Mouse (Mus musculus) erythroblast, adult 5-6 weeks (primary cell): ENCODE results near the gene Pias4. TPM values are rescaled to one million over a fixed set of nuclear protein-coding genes. Genes with fewer than 3 reads are reported as not detected.
"Not testable (repeated sequence)": the region's sequence is repeated elsewhere in the genome, so short reads cannot be mapped to it uniquely, and the experiment has no call there.

ENCODE experiments used
- ATAC-seq: replicated peaks from 2 replicates; pipeline ENCODE4 v1.8.0; 2016; ENCODE audit warnings: moderate number of reproducible peaks, mild to moderate bottlenecking, moderate TSS enrichment, inconsistent platforms; ENCODE audit not compliant: poor library complexity, low FRiP score, severe bottlenecking
- total RNA-seq, 2 experiments: library from RNA; stranded (forward) in 1 of 2; stranded (reverse) in 1 of 2; fragments of 150-400 nt in 1 of 2; fragments of 200-764, 138-1000 nt in 1 of 2; gene quantifications; 2 replicates each; pipeline versions ENCODE4 v1.2.3 to v1.2.4; 2015 to 2017; ENCODE audit warnings: low replicate concordance in 2 of 2

Gene Pias4
- total RNA-seq, 2 experiments from 2014 or later: 4.4 to 19.3 TPM

DNA sequence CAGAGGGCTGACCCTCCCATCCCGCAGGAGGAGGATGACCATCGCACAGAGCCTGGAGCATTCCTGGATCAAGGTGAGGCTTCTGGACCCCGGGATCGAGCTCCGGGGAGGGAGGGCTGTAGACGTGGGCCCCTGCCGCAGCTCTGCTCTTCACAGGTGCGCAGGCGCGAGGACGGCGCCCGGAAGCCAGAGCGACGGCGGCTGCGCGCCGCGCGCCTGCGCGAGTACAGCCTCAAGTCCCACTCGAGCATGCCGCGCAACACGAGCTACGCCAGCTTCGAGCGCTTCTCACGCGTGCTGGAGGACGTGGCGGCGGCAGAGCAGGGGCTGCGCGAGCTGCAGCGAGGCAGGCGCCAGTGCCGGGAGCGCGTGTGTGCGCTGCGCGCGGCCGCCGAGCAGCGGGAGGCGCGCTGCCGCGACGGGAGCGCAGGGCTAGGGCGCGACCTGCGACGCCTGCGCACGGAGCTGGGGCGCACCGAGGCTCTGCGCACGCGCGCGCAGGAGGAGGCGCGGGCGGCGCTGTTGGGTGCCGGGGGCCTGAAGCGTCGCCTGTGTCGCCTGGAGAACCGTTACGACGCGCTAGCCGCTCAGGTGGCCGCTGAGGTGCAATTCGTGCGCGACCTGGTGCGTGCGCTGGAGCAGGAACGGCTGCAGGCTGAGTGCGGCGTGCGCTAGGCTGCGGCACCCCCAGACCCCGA is 24.7 kb upstream of the Pias4 start:
- ATAC-seq: no peak

DNA sequence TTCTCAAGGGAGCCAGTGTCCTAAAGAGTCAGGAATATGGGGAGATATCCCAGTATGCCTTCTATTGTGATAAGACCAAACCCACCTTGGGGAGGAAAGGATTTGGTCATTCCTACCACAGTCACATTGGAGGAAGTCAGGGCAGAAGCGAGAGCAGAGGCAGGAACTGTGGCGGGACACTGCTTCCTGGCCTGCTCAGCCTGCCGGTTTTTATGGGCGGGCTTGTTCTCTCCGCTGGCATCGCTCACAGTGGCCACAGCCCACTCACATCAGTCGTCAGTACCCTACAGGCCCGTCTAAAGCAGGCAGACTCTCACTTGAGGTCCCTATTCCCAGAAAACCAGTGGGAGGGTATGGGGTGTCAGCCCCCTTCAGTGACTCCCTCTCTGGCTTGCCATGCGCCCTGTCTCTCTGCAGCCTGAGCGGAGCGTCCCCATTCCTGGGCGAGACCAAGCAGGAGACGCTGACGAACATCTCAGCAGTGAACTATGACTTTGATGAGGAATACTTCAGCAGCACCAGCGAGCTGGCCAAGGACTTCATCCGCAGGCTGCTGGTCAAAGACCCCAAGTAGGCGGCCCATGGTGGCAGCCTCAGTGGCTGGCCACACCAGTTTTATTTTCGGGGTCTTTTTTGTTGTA is 23.7 kb upstream of the Pias4 start:
- ATAC-seq: no peak

DNA sequence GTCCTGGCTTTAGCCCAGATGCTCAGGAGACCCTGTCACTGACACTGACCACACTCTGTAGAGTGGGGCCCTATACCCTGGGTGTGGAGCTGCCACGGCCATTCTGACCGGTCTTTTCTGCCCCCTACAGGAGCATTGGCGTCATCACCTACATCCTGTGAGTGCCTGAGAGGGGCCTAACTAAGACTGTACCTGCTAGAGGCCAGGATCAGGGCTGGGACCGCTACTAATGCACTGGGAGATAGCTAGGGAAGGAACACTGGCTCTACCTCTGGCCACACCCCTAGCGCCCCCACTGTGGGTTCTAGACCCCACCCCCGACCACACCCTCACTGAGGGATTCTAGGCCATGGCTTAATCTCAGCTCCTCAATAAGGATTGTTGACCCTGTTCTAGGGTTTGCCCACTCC is 23.2 kb upstream of the Pias4 start:
- peak; percentile 42 for ATAC-seq

DNA sequence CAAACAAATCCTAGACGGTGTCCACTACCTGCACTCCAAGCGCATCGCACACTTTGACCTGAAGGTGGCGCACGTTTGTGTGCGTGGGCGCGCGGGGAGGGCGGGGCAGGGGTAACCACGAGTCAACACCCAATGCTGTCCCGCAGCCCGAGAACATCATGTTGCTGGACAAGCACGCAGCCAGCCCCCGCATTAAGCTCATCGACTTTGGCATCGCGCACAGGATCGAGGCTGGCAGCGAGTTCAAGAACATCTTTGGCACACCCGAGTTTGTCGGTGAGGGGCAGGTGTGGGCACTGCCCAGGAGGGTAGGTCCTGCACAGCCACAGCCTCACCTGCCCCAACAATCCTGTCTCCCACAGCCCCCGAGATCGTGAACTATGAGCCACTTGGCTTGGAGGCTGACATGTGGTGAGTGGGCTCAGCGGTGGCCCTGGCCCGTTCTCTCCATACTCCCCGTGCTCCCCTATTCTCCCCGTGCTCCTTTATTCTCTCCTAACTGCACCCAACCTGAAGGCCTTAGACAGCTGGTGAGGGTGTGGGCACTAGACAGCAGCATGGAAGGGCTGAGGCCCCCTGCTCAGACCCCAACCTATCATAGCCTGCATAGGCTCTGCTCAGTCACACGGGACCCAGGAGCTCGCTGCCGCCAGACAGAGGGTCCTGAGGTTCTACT is 22.7 kb upstream of the Pias4 start:
- ATAC-seq: peak; percentile 20

DNA sequence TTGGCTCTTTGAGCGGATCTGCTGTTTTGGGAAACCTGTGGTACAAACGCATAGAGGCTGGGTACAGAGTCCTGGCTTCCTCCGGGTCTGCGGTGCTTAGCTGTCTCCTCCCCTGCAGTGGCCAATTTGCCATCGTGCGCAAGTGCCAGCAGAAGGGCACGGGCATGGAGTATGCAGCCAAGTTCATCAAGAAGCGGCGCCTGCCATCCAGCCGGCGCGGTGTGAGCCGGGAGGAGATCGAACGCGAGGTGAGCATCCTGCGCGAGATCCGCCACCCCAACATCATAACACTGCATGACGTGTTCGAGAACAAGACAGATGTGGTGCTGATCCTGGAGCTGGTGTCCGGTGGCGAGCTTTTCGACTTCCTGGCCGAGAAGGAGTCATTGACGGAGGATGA is 22.1 kb upstream of the Pias4 start:
- no peak for ATAC-seq

DNA sequence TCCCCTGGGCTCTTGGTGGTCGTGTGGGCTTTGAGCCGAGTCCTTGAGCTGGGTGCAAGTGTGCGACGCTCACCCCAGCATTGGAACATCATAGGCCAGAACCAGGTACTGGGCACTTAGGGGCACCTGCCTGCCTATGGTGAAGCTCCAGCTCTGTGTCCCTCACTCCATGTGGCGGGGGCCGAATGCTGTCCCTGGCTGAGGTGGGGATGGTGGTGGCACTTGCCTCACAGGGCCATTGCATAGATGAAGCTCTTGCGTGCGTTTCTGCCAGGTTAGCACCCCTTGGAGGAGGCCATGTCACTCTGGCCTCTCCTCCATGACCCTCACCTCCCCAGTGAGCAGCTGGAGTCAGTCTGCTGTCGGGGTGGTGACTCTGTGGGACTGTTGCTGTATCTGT is 19.4 kb upstream of the Pias4 start:
- ATAC-seq: no peak

DNA sequence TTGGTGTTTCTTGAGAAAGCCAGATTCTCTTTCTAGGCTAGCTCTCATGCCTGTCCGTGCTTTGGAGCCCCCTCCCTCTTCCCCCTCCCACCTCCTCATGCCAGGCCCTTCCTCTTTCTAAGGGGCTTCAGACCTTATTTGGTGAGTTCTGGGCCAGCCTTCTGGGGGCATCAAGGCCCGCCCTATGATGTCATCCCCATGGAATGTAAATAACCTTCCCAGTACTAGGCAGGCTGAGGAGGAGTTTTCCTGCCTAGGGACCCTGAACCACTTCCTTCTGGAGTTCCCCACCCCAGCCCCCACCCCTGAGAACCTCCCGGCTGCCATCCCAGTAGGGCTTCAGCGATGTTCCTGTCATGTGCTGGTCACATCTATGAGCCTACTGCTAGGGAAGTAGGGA is 17.0 kb upstream of the Pias4 start:
- ATAC-seq: no peak

DNA sequence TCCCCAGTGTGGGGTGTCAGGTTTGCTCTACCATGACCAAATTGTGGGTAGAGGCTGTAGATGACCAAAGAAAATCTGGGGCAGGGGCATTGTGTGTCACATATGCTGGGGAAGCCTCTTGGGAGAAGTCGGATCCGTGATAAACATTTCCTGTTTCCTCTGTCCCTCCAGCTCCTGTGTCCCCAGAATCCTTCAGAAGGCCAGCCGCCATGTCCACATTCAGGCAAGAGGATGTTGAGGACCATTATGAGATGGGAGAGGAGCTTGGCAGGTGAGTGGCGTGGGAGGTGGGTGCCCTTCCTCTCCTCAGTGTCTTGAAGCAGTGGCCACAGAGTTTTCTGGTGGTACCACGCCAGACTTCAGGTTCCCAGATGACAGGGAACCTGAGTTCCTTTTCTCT is 16.1 kb upstream of the Pias4 start, which contains the start of gene 4930442H23Rik:
Gene 4930442H23Rik (minus strand): TSS at position 45 of the 400 bp plus-strand sequence.
- no peak for ATAC-seq

DNA sequence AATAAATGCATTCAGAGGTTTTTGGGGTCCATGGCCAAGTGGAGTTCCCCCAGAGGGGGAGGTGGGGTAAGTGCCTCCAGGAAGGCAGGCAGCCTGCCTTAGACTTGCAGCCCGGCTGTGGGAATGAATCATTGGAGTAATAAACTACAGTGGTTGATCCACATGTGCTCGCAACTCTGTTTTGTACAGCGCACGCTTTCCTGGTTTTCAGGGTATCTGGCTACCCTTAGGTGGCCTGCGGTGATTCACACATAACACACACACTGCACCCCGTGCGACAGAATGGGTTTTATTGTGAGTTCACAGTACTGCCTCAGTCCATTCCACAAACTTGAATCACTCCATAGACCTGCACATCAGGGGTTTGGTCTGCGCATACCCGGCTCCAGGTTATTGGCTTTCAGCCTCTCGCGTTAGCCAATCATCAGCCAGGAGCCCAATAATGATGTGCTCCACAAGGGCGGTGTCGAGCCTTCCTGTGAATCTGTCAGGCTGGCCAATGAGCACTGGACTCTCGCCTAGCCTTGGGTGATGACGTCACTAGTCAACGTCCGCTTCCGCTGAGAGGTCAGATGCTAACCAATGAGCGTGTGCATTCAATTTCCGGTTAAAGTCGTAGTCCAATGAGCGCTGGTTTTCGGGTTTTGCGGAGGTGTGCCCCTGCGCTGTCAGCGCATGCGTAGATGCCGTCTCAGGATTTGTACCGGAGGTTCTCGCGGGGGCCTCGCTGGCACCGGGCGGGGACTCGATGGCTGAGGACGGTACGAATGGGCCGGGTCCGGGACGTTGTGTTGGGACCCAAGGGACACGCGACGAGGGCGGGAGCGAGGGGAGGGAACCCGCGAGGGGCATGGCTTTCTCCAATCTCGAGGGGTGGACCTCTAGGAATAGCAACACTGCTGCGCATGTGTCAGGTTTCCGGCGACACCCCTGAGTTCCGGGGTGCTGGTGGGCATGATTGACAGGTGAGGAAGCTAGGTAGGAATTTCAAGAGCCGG is 14.9 kb upstream of the Pias4 start, which contains the start of gene Dapk3:
Gene Dapk3 (plus strand): TSS at position 670 of the 998 bp plus-strand sequence.
- ATAC-seq: peak; percentile 90

DNA sequence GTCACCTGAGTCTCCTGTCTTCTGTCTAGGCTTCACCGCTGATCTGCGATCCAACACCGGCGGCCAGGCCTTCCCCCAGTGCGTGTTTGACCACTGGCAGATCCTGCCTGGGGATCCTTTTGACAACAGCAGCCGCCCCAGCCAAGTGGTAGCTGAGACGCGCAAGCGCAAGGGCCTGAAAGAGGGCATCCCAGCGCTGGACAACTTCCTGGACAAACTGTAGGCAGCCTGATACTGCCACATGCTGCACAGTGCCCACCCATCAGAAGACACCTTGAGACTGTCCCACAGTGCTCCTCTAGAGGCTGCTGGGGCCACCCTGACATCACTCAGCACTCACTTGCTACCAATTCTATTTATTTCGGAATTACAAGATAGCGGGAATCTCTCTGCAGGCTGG is 14.1 kb upstream of the Pias4 start:
- ATAC-seq: not testable (repeated sequence)

DNA sequence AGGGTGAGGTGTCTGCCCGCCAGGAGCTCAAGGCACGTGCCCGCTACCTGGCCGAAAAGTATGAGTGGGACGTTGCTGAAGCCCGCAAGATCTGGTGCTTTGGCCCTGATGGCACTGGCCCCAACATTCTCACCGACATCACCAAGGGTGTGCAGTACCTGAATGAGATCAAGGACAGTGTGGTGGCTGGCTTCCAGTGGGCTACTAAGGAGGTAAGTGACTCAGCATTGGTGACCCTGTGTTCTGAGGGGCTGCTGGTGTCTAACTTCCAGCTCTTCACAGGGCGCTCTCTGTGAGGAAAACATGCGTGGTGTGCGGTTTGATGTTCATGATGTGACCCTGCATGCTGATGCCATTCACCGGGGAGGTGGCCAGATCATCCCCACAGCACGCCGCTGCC is 13.2 kb upstream of the Pias4 start:
- ATAC-seq: no peak

DNA sequence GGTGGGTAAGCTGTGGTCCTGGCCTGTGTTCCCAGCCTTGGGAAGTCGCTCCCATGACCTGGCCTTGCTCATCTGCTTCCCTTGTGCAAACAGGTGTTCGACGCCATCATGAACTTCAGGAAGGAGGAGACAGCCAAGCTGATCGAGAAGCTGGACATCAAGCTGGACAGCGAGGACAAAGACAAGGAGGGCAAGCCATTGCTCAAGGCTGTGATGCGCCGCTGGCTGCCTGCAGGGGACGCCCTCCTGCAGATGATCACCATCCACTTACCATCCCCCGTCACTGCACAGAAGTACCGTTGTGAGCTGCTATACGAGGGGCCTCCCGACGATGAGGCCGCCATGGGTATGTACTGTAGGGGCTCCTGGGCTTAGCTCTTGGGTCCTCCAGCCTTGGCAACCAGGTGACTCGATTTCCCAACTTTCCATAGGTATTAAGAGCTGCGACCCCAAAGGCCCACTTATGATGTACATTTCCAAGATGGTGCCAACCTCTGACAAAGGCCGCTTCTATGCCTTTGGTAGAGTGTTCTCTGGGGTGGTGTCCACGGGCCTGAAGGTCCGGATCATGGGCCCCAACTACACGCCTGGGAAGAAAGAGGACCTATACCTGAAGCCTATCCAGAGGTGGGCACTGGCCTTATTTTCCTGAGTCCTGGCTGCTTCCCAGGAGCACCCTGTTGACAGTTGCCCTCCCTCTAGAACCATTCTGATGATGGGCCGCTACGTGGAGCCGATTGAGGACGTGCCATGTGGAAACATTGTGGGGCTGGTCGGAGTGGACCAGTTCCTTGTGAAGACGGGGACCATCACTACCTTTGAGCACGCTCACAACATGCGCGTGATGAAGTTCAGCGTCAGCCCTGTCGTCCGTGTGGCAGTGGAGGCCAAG is 12.0 kb upstream of the Pias4 start:
- ATAC-seq: no peak

DNA sequence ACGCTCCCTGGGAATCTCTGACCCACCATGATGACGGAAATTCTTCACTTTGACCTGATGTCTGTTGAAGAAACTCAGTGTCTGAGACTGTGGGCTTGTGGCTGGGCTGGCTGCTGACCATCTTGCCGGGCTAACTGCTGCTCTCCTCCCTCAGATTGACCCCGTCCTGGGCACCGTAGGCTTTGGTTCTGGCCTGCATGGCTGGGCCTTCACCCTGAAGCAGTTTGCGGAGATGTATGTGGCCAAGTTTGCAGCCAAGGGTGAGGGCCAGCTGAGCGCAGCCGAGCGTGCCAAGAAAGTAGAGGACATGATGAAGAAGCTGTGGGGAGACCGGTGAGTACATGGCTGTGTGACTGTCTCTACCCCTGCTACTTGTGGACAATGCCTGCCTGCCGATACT is 11.2 kb upstream of the Pias4 start:
- no peak for ATAC-seq

DNA sequence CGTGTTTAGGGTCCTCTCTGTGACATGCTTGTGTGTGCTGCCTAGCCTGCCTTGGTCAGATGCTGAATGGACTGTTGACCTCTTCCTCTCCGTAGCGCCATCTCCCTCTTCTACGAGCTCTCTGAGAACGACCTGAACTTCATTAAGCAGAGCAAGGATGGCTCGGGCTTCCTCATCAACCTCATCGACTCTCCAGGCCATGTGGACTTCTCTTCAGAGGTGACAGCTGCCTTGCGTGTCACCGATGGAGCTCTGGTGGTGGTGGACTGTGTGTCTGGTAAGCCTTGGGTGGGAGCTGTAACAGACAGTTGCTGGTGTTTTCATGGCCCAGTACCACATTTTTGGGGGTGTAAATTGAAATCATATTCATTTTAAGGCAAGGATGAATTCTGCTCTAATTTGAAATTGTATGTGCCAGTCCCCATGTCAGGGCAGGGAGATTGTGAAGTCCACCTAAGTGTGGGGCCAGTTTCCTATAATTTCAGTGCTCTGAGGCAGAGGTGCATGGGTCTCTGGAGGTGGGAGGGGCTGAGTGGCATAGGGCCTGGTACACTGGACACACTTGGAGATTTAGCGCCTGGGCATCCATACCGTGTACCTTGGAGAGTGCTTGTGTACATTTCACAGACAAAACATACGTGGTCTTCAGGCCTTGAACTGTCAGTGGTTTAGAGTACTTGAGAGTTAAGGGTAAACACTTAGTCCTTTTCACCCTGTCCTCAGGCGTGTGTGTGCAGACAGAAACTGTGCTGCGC is 10.4 kb upstream of the Pias4 start:
- no peak for ATAC-seq

DNA sequence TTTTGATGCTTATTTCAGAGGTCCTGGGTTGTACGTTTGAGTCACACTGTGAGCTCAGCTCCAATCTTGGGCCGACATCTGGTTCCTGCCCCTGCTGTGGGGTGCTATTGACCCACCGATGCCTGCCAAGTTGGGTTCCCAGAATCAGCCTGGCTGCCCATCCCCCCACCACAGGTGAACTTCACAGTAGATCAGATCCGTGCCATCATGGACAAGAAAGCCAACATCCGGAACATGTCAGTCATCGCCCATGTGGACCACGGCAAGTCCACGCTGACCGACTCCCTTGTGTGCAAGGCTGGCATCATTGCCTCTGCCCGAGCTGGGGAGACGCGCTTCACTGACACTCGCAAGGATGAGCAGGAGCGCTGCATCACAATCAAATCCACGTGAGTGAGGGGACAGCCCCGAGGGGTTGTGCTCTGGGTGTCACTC is 9.8 kb upstream of the Pias4 start:
- ATAC-seq: peak; percentile 10; the same call in 1 of the 2 replicates

DNA sequence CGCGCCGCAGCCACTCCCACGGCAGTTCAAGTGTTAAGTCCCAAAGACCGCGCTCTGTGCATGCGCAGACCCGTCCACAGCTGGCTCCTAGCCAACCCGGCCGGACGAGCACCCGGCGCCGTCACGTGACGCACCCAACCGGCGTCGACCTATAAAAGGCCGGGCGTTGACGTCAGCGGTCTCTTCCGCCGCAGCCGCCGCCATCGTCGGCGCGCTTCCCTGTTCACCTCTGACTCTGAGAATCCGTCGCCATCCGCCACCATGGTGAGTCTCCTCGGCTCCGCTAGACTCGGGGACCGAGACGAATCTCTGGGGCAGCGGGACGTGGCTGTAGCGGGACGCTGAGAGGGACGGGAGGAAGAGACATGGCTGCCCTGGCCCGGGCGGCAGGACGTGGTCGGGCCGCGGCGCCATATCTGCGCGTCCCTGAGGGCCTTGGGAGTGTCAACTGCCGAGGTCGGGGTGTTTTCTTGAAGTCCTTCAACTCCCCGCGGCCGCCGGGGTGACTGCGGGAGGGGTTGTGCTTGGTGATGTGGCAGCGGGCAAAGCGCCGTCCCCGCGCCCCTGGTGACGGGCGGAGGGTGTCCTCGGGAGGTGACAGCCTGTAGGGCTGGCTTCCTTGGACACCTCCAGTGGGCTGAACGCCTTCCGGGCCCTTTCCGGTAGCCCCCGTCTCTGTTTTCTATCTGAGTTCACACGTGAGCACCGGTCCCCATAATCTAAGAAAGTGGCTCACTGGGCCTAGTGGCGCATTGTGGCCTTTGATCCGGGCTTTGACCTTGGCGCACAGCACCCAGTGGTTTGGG is 8.9 kb upstream of the Pias4 start, which contains the start of gene Eef2:
Gene Eef2 (plus strand): TSS at position 166 of the 806 bp plus-strand sequence.
- ATAC-seq: peak; percentile 67

DNA sequence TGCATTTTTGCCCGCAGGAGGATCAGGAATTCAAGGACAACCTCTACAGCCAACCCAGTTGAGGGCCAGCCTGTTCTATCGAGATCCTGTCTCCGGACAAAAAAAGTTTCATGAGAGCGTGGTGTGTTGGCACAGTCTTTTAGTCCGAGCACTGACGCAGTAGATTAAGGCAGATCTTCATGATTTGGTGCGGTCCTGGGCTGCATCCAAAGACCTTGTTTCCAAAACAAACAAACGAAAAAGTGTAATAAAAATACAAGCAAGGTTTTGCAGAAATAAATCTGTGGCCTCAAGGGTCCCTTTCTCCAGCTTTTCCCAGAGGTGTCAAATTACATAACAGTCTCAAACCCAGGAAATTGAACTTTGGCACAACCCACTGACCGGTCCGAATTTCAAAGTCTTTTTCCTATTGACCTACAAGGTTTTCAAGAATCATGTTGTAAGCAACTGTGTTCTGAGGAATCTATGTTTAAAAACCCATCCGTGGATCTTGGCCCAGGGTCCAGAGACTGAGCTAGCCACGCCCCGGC is 8.3 kb upstream of the Pias4 start:
- ATAC-seq: no peak; the same call in 1 of the 2 replicates
